ENCODE assay signal across 15 mouse cellular contexts in the genomic region with DNA sequence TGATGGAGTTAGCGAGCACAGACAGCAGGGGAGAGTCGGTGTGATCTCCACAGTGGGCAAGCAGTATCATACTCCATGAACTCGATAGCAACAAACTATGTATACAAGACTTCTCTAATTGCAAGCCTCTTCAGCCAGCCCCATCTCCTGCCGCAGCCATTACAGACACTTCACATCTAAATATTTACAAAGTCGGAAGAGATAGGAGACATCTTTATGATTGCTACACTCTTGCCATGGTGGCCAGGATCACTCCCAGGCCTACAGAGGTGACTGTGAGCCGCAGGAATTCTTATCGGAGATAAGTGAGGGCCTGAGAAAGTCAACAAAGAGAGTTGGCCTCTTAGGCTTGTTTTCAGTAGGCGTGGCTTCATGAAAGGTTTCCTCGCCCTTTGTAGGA.
"Had no signal": no experiment of that assay in that cellular context is flagged by ENCODE, and none has a peak within 500 bp of the region (broad histone marks: within the 10 kb centered on the region; RNA-seq: fewer than 3 reads in every experiment).

No protein-coding gene starts in this region.

- DNase-seq: kidney, adult 2 months; kidney, postnatal 25 days; lung, postnatal 14 days; right cerebral cortex, adult 18-20 months; right cerebral cortex, postnatal 25 days; thymus, postnatal 4 days had no signal

- ATAC-seq: hindbrain, embryonic 16.5 days; inflammation-experienced regulatory T-cells, adult 6 months; midbrain, embryonic 13.5 days had no signal

- H3K4me3 ChIP-seq: left cerebral cortex, adult 2 months; limb, embryonic 10.5 days; liver, embryonic 15.5 days; midbrain, embryonic 13.5 days; myocyte; neural tube, embryonic 15.5 days had no signal

- H3K36me3 ChIP-seq: limb, embryonic 10.5 days; liver, embryonic 15.5 days; midbrain, embryonic 13.5 days; neural tube, embryonic 15.5 days had no signal

- H3K4me2 ChIP-seq: liver, embryonic 11.5 days; liver, embryonic 15.5 days; midbrain, embryonic 13.5 days; neural tube, embryonic 15.5 days had no signal

- H3K27me3 ChIP-seq: liver, embryonic 15.5 days; midbrain, embryonic 13.5 days; neural tube, embryonic 15.5 days had no signal

- H3K9me3 ChIP-seq: limb, embryonic 10.5 days; liver, embryonic 15.5 days; midbrain, embryonic 13.5 days; neural tube, embryonic 15.5 days had no signal

- H3K4me1 ChIP-seq: liver, embryonic 15.5 days; midbrain, embryonic 13.5 days; neural tube, embryonic 15.5 days had no signal

- H3K9ac ChIP-seq: liver, embryonic 15.5 days; midbrain, embryonic 13.5 days; neural tube, embryonic 15.5 days had no signal

- H3K27ac ChIP-seq: left cerebral cortex, adult 2 months; limb, embryonic 10.5 days; liver, embryonic 15.5 days; midbrain, embryonic 13.5 days; neural tube, embryonic 15.5 days had no signal
